Mouse (Mus musculus) left cerebral cortex, adult 9 months (tissue): ENCODE data around the gene Cbx3.

Experiments used
- DNase-seq, 2 experiments: peaks; one replicate each; pipeline ENCODE4 v3.0.0; 2022; ENCODE audit warnings: low spot score in 2 of 2

The Cbx3 gene

GRCm38 (mm10) chr6:51523807-51524320 is 53.7 kb downstream of the Cbx3 start, which contains the start of gene Snx10:
Gene Snx10 (plus strand): TSS chr6:51523901.
- peak in 1 of 2 experiments; percentile 55 for DNase-seq

GRCm38 (mm10) chr6:51524321-51524931 is 54.3 kb downstream of the Cbx3 start:
- DNase-seq, result no peak

DNA sequence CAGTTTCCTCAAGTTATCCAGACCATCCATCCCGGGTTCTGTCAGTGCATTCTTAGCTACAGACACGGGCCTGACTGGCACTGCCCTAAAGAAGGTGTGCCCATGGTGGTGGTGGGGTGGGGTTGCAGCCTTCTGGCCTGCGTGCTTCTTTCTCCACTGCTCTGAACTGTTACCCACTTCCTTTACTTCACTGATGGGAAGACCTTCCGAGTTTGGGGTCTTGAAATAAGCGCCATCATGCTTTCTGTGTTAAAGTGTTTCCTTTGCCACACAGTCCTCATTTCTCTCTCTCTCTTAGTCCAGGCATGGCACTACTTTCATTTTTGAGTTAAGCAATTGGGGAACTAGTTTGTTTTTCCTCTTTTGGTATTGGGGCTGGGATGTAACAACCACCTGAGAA is 54.8 kb downstream of the Cbx3 start:
- DNase-seq, result no peak

DNA sequence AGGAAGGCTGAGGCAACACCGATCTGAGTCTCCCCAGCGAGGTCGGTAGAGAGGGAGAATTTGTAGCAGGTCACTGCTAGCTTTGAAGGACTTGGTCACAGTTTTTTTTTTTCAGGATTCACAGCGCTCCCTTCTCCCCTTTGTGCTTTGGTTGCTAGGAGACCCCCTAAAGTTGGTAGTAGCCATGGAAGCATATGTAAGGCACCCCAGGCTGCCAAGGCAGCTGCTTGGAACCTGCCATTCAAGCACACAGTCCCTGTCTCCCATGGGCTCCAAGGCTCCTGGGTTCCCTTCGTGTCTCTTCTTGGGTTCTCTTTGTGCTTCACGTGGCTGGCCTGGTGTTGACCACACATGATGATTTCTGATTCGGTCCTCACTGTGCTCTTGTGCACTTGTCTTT is 59.3 kb downstream of the Cbx3 start:
- no peak for DNase-seq
